Comparison of ENCODE assay signal across 18 mouse cellular contexts in the genomic region with DNA sequence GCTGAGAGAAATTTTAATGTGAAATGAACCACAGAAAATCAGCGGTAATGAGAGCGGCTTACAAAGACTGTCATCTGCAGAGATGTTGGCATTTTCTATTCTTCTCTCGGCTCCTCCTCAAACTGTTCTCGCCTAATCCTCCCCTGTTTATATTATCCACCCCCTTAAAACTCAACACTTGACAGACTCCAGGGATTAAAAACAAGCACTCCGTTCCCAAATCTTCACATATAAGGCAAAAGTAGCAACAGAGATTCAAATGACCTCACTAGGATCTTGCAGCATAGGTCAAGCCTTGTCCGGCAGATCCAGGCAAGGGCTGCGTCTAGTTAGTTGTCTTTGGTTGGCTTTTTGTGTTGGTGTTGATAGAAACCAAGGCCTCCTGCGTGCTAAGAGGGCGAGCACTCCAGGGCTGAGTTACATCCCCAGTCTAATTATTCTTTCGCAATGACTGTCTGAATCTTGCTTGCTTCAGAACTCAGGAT. TPM values are rescaled to one million over a fixed set of nuclear protein-coding genes. Genes with fewer than 3 reads are reported as not detected.
A peak's percentile ranks its signal among the peaks of the same experiment; 100 is the strongest.
DNase-seq lines count a peak whose midpoint lies in the region; ATAC-seq and TF ChIP-seq lines count a peak whose summit lies in the region.
"Had no signal": no experiment of that assay in that cellular context is flagged by ENCODE, and none has a peak within 500 bp of the region (broad histone marks: within the 10 kb centered on the region; RNA-seq: fewer than 3 reads in every experiment).

No protein-coding gene starts in this region.

- no peaks in the 10 kb centered on the region for H3K36me3 ChIP-seq in heart, embryonic 12.5 days
- no peaks in the 10 kb centered on the region for H3K36me3 ChIP-seq in stomach, postnatal 0 days (ENCODE audit: control insufficient read depth, insufficient read depth, low read length)
- H3K36me3 ChIP-seq: embryonic facial prominence, embryonic 12.5 days; limb, embryonic 10.5 days had no signal

- H3K27me3 ChIP-seq in heart, embryonic 12.5 days (replicated peaks): no peaks in the 10 kb centered on the region
- H3K27me3 ChIP-seq in stomach, postnatal 0 days (ENCODE audit: control insufficient read depth, insufficient read depth, low read length): no peaks in the 10 kb centered on the region
- H3K27me3 ChIP-seq: embryonic facial prominence, embryonic 12.5 days had no signal

- H3K27ac ChIP-seq in heart, embryonic 12.5 days (ENCODE audit: poor library complexity, severe bottlenecking): no peak overlapping the region
- H3K27ac ChIP-seq in stomach, postnatal 0 days (replicated peaks): peak overlapping the region; percentile 74
- H3K27ac ChIP-seq: embryonic facial prominence, embryonic 12.5 days; limb, embryonic 10.5 days had no signal

- peak; percentile 37 for DNase-seq in heart, adult 8-10 months (ENCODE audit: low spot score)
- peak; percentile 10 for DNase-seq in ovary, adult 18-20 months (ENCODE audit: low spot score)
- no peak for DNase-seq in ovary, postnatal 14 days (ENCODE audit: low spot score)
- DNase-seq in stomach, postnatal 0 days (ENCODE audit: low spot score): no peak
- DNase-seq in right cerebral cortex, postnatal 4 days: no peak
- DNase-seq: B cell, adult 2 months; cerebellum, adult 9-10 months; gastrocnemius, postnatal 10 days; kidney, adult 11 months; kidney, postnatal 4 days; lung, adult 2 months; thymus, postnatal 36 days had no signal

- ATAC-seq in heart, embryonic 12.5 days (ENCODE audit: insufficient number of reproducible peaks, low FRiP score): no peak
- ATAC-seq in granulocyte monocyte progenitor cell, adult 5-6 weeks (replicated peaks; ENCODE audit: poor library complexity, severe bottlenecking): peak; percentile 55
- ATAC-seq in stomach, postnatal 0 days (ENCODE audit: low FRiP score, low TSS enrichment): peak; percentile 71; the same call in 1 of the 2 replicates
- no peak for ATAC-seq in monocyte, adult 5-6 weeks (replicated peaks; ENCODE audit: insufficient number of reproducible peaks, low FRiP score, low TSS enrichment, poor library complexity, severe bottlenecking)
- ATAC-seq: activated CD4-positive, CD25-positive, alpha-beta regulatory T cell, adult 4 months had no signal

- no peak overlapping the region for H3K4me3 ChIP-seq in heart, embryonic 12.5 days
- H3K4me3 ChIP-seq in stomach, postnatal 0 days (ENCODE audit: low read depth, low read length): no peak overlapping the region
- H3K4me3 ChIP-seq: embryonic facial prominence, embryonic 12.5 days; limb, embryonic 10.5 days had no signal

- H3K4me2 ChIP-seq in heart, embryonic 12.5 days: no peak overlapping the region
- no peak overlapping the region for H3K4me2 ChIP-seq in stomach, postnatal 0 days (replicated peaks; ENCODE audit: low read depth)
- H3K4me2 ChIP-seq: embryonic facial prominence, embryonic 12.5 days had no signal

- H3K9ac ChIP-seq in heart, embryonic 12.5 days: no peak overlapping the region
- no peak overlapping the region for H3K9ac ChIP-seq in stomach, postnatal 0 days (ENCODE audit: low read length)
- H3K9ac ChIP-seq: embryonic facial prominence, embryonic 12.5 days had no signal

- H3K9me3 ChIP-seq in heart, embryonic 12.5 days (replicated peaks): no peaks in the 10 kb centered on the region
- H3K9me3 ChIP-seq in stomach, postnatal 0 days (ENCODE audit: control insufficient read depth, low read length): no peaks in the 10 kb centered on the region
- H3K9me3 ChIP-seq: embryonic facial prominence, embryonic 12.5 days; limb, embryonic 10.5 days had no signal

- TF ChIP-seq CTCF in stomach, postnatal 0 days (IDR thresholded peaks at IDR 0.05; ENCODE audit: low read depth): no peak

- WGBS in heart, embryonic 12.5 days: 71% methylated on average over 10 of the region's 10 CpGs
- WGBS in stomach, postnatal 0 days: 41% methylated on average over 10 of the region's 10 CpGs

- TF ChIP-seq EP300 in stomach, postnatal 0 days (optimal IDR thresholded peaks at IDR 0.05): peak; percentile 78

- no peaks in the 10 kb centered on the region for H3K4me1 ChIP-seq in heart, embryonic 12.5 days (replicated peaks)
- no peaks in the 10 kb centered on the region for H3K4me1 ChIP-seq in stomach, postnatal 0 days (replicated peaks; ENCODE audit: control insufficient read depth, insufficient read depth)
- H3K4me1 ChIP-seq: embryonic facial prominence, embryonic 12.5 days; limb, embryonic 10.5 days had no signal

RNA-seq across cellular contexts. Expression of a gene that starts 30.2 kb away (rescaled TPM):
- 10 to 100 TPM; 12.3 to 18.1 (median 16.0) TPM for total RNA-seq in heart, adult 8-10 months (2022)
- polyA plus RNA-seq in heart, embryonic 12.5 days (2016; fragmentation: Nextera tagmentation; extraction: Ambion mirVana): 25.2 and 27.1 TPM in 2 replicates
- 28.1 and 41.6 TPM in 2 replicates for total RNA-seq in granulocyte monocyte progenitor cell, adult 5-6 weeks (2014; fragmentation: Nextera tagmentation)
- 36.3 and 40.0 TPM in 2 replicates for total RNA-seq in granulocyte monocyte progenitor cell, adult 5-6 weeks (2017)
- polyA plus RNA-seq in stomach, postnatal 0 days (2015; fragmentation: Nextera tagmentation; extraction: Ambion mirVana): 8.2 and 8.6 TPM in 2 replicates
- 89.7 to 130 TPM (median 103 TPM) in 3 replicates for total RNA-seq in monocyte, adult 5-6 weeks (2017)

RNA-seq across cellular contexts. Expression of a gene that starts 49.1 kb away (rescaled TPM):
- under 1 TPM; 0.52 to 1.00 (median 0.70) TPM for total RNA-seq in heart, adult 8-10 months (2022)
- polyA plus RNA-seq in heart, embryonic 12.5 days (2016; fragmentation: Nextera tagmentation; extraction: Ambion mirVana): 0.55 TPM in 1 of 2 replicates, not detected in the other
- total RNA-seq in granulocyte monocyte progenitor cell, adult 5-6 weeks (2014; fragmentation: Nextera tagmentation): 0.11 and 1.4 TPM in 2 replicates
- 0.69 and 0.82 TPM in 2 replicates for total RNA-seq in granulocyte monocyte progenitor cell, adult 5-6 weeks (2017)
- 0.12 TPM in 1 of 2 replicates, not detected in the other for polyA plus RNA-seq in stomach, postnatal 0 days (2015; fragmentation: Nextera tagmentation; extraction: Ambion mirVana)
- 0.32 to 1.0 TPM (median 0.58 TPM) in 3 replicates for total RNA-seq in monocyte, adult 5-6 weeks (2017)

Comparison
In these comparisons a context has a peak if more than half of its experiments do, and no peak if none do; other contexts are left out.
1. DNase-seq: peak in heart, adult 8-10 months (single experiment) and ovary, adult 18-20 months (single experiment); none in ovary, postnatal 14 days (single experiment), stomach, postnatal 0 days (single experiment) and right cerebral cortex, postnatal 4 days (single experiment).
2. ATAC-seq: peak in granulocyte monocyte progenitor cell, adult 5-6 weeks (single experiment) and stomach, postnatal 0 days (single experiment); none in heart, embryonic 12.5 days (single experiment) and monocyte, adult 5-6 weeks (single experiment).